ENCODE assay signal across 19 mouse cellular contexts in the genomic region with DNA sequence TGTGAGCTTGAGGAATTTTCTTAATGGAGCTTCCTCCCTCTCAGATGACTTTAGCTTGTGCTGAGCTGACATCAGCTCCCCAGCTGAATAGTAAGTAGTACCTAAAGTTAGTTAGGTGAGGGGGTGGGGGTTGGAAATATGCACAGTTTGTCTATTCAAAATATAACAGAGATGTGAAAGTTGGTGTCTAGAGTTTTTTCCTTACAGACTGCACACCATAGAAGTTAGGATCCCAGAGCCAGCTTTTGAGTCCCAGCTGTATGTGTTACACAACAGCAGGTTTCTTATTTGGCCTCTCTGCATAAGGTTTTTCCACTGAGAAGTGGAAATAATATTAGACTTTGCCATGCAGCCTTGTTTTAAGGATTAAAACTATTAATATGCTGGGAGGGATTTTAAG. TPM values are rescaled to one million over a fixed set of nuclear protein-coding genes. Genes with fewer than 3 reads are reported as not detected.
DNase-seq lines count a peak whose midpoint lies in the region; TF ChIP-seq lines count a peak whose summit lies in the region.
"Had no signal": no experiment of that assay in that cellular context is flagged by ENCODE, and none has a peak within 500 bp of the region (broad histone marks: within the 10 kb centered on the region; RNA-seq: fewer than 3 reads in every experiment).

No protein-coding gene starts in this region.

- no peak overlapping the region for H3K4me3 ChIP-seq in layer of hippocampus, adult 2 months
- H3K4me3 ChIP-seq: embryonic facial prominence, embryonic 15.5 days; erythroblast, embryonic 14.5 days; forebrain, embryonic 10.5 days; heart, embryonic 10.5 days; hindbrain, embryonic 12.5 days had no signal

- no peak for TF ChIP-seq CTCF in layer of hippocampus, adult 2 months (conservative IDR thresholded peaks at IDR 0.05)

- no peak for DNase-seq in layer of hippocampus, adult 2 months (ENCODE audit: low spot score in 2 of 2)
- DNase-seq in layer of hippocampus, postnatal 25 days (ENCODE audit: extremely low spot score in 1 of 2, low spot score in 1 of 2), result no peak
- DNase-seq in left cerebral cortex, postnatal 14 days (ENCODE audit: low spot score in 2 of 2), result peak; percentile 14 to 58
- no peak for DNase-seq in left cerebral cortex, postnatal 10 days (ENCODE audit: extremely low spot score in 1 of 2, low spot score in 2 of 2)
- DNase-seq in brain, adult 2 months (ENCODE audit: low read depth, low spot score), result peak; percentile 77
- DNase-seq in urinary bladder, postnatal 10 days (ENCODE audit: low spot score), result no peak
- DNase-seq: adrenal gland, adult 8-10 months; adrenal gland, postnatal 36 days; cerebellum, adult 11 months; cerebellum, adult 8-10 months; cerebellum, postnatal 14 days; embryo, embryonic 11 days had no signal

- peak overlapping the region; percentile 64 for H3K27ac ChIP-seq in layer of hippocampus, adult 2 months
- H3K27ac ChIP-seq: embryonic facial prominence, embryonic 15.5 days; forebrain, embryonic 10.5 days; heart, embryonic 10.5 days; hindbrain, embryonic 12.5 days; hindbrain, postnatal 0 days had no signal

- intact Hi-C loops in left cerebral cortex, postnatal 14 days (cut with DNase I), result no loop called here
- intact Hi-C loops in left cerebral cortex, postnatal 10 days (cut with DNase I), result no loop called here

RNA-seq across cellular contexts. Expression of a gene that starts 29.7 kb away (rescaled TPM):
- under 1 TPM; 0.22 to 0.28 TPM for total RNA-seq in layer of hippocampus, adult 2 months (2021)
- total RNA-seq in layer of hippocampus, postnatal 25 days (2021), result under 1 TPM in 1 of 2 experiments, not detected in 1; 0.12 TPM
- total RNA-seq in left cerebral cortex, postnatal 14 days (2021), result under 1 TPM in 1 of 2 experiments, not detected in 1; 0.25 TPM
- total RNA-seq in left cerebral cortex, postnatal 10 days (2021), result under 1 TPM in 1 of 2 experiments, not detected in 1; 0.11 TPM
- total RNA-seq: adrenal gland, postnatal 36 days; common myeloid progenitor, adult 5-6 weeks had no signal

RNA-seq across cellular contexts. Expression of a gene that starts 36.0 kb away (rescaled TPM):
- 10 to 100 TPM; 29.6 to 31.1 TPM for total RNA-seq in layer of hippocampus, adult 2 months (2021)
- total RNA-seq in layer of hippocampus, postnatal 25 days (2021), result 10 to 100 TPM; 31.5 to 32.1 TPM
- total RNA-seq in left cerebral cortex, postnatal 14 days (2021), result 10 to 100 TPM; 31.0 to 33.7 TPM
- total RNA-seq in left cerebral cortex, postnatal 10 days (2021), result 10 to 100 TPM; 27.6 to 28.9 TPM

Comparison
In these comparisons a context has a peak if more than half of its experiments do, and no peak if none do; other contexts are left out.
1. DNase-seq: peak in left cerebral cortex, postnatal 14 days (2 of 2) and brain, adult 2 months (single experiment); none in layer of hippocampus, adult 2 months (0 of 2), layer of hippocampus, postnatal 25 days (0 of 2), left cerebral cortex, postnatal 10 days (0 of 2) and urinary bladder, postnatal 10 days (single experiment).